Mouse (Mus musculus): ENCODE measurements around the gene Smarcc2. TPM values are rescaled to one million over a fixed set of nuclear protein-coding genes. Genes with fewer than 3 reads are reported as not detected.

The Smarcc2 gene
- polyA plus RNA-seq (2012; rRNA removed), result 29.4 and 31.2 TPM in 2 replicates

DNA sequence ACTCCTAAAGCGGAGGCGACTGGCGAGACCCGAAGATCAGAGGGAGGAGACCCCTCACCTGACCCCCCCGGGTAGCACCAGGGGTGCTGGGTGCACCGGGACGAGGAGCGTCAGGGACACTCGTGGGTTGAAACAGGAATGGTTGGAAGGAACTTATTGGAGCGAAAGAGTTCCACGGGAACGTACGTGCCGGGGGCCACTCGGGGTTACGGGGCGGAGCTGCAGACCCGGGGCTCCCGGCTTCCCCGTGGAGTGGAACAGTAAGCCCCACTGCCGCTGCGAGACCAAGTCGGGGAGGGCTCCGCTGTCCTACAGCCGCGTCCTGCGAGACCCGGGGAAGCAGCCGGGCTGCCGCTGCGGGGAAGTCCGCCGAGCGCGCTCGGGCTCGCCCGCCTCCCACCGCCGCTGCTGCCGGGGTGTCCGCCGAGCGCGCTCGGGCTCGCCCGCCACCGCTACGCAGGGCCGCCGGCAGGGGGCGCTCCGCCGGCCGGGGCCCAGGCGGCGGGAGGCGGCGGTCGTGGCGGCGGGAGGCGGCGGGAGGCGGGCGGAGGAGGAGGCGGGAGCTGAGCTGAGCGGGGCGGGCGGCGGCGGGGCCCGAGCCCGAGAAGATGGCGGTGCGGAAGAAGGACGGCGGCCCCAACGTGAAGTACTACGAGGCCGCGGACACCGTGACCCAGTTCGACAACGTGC, at the start of gene Smarcc2:
Smarcc2 (plus strand) TSS at position 530 of the 690 bp plus-strand sequence.

DNA sequence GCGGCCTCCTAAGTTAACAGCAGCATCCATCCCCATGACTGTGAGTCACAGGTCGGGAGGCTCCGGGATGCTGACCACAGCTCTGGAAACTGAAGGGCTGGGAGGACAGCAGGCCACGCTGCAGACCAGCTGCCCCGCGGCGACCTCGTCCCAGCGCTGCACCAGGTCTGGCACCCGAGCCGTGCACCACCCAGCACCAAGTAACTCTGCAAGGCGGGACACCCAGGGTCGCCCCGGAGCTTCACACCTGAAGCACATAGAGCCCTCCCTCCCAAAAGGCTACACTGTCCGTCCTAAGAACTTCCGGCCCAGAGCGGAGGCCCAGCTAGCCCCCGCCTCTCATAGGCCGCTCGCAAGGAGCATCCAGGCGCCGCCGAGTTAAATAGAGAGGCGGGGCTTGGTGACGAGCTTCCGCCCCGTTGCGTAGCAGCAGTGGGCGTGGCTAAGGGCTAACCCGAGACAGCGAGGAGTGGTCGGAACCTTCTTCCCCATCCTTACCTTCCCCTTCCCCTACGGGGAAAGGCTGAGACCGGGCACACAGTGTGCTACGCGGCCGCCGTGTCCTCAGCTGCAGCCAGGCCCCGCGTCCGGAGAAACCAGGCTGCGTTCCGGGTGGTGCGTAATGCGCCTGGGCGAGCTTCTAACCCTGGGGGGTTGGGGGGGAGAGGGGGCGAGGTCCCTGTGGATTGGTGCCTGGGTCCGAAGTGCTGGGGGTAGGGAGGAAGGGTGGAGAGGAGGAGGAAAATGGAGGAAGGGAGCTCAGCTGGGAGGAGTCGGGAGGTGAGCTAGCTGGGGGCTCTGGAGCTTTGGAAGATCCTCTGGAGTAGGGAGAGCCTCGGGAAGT, 47.6 kb upstream of the Smarcc2 start, which contains the start of the genes Nabp2 and Rnf41:
Nabp2 (minus strand) TSS at position 282 of the 844 bp plus-strand sequence.
Rnf41 (plus strand) TSS at position 447 of the 844 bp plus-strand sequence.

DNA sequence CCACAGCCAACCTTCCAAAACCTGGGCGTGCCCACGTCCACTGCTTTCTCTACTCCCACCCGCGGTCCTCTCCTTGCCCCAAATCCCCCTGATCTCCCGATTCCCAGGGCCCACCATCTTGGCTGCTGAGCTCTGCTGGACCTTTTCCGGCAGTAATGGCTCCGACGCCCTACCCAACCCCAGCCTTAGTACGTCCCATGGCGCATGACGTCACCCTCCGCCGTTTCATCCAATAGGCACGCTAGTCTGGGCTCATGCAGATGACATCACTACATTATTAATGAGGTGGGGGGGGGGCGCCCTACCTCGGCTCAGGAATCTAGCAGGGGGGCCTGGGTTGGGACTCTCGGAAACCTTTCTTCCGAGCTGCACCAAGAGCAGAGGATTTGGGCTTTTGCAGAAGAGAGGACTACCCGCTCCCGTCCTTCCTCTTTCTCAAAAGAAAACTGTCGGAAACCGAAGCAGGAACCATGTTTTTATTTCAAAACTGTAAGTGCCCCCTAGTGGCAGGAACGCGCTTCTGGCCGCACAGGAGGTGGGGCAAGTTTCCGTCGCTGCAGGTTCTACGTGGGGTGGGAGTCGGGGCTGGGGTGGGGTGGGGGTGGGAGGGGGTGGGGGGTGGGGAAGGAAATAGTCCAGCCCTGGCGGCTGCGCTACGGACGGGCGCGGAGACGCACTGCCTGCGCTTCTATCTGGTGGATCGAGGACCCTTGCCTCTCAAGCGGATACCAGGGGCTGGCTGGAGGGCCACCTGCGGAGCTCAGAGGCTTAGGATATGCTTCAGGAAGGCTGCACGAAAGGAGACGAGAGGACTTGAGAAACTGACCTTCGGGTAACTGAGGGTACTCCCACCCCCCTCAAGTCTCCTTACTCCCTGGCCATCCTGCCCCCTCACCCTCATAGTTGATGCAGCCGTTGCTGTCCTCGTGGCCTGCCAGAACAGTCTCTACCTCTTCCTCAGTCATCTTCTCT, 34.9 kb downstream of the Smarcc2 start, which contains the start of gene Myl6:
Myl6 (minus strand) TSS at position 451 of the 972 bp plus-strand sequence.

DNA sequence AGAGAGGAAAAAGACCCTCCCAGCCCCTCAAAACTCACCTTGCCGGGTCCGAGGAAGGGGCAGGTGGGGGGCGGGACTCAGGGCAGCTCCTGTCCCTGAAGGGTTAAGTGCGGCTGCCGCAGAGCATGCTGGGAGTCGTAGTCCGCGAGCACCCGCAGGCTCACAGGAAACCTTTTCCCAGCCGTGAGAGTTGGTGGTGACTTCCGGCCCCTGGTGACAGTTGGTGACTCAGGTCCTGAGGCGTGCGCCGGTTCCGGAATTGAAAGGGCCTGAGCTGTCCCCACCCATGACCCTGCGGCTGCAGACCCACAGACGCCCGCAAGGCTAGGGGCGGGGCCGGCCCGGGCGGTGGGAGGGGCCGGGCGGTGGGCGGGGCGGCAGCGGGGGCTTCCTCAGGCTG, 39.5 kb downstream of the Smarcc2 start, which contains the start of gene Myl6b:
Myl6b (minus strand) TSS at position 96 of the 400 bp plus-strand sequence.

DNA sequence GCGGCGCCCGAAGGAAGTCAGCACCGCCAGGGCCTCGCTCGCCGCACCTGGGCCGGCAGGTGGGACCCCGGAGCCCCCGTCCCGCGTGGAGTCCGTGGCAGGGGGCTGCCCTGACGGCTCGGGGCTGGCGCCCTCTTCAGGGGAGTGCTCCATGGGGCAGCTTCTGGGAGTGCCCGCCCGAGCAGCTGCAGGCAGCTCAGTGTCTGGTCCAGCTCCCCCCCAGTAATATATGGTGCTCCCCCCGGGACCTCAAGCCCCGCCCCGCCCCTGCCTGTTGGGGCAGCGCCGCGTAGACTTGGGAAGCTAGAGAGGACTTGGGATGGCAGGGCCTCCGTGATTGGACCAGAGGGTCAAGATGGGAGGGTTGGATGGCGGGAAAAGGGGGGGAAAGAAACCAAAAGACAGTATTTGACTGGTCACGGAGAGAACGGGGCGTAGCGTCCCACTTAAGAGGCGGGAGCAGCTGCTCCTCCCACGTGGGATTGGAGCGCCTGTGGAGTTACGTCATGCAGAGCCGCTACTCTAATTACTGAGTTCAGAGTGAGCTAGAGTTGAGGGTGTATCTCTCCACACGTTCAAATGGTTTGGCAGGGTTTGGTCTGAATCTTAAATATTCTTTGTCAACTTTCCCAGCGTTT, 66.7 kb downstream of the Smarcc2 start, which contains the start of gene Esyt1:
Esyt1 (minus strand) TSS at position 201 of the 638 bp plus-strand sequence.

Other genes starting within 250 kb of the Smarcc2 start
- gene Spryd4, start 247.4 kb upstream of the Smarcc2 start, polyA plus RNA-seq (2012; rRNA removed), result 11.3 and 14.6 TPM in 2 replicates
- gene Mip, start 233.4 kb upstream of the Smarcc2 start, polyA plus RNA-seq (2012; rRNA removed), result 0.02 TPM in 2 replicates
- 11.7 and 14.6 TPM in 2 replicates for gene Timeless, start 227.2 kb upstream of the Smarcc2 start, polyA plus RNA-seq (2012; rRNA removed)
- gene Apon, start 205.2 kb upstream of the Smarcc2 start, polyA plus RNA-seq (2012; rRNA removed), result 0.76 and 0.77 TPM in 2 replicates
- gene Apof, start 190.6 kb upstream of the Smarcc2 start, polyA plus RNA-seq (2012; rRNA removed), result 55.6 and 67.0 TPM in 2 replicates
- 6.0 and 7.8 TPM in 2 replicates for gene Stat2, start 188.7 kb upstream of the Smarcc2 start, polyA plus RNA-seq (2012; rRNA removed)
- gene Il23a, start 160.5 kb upstream of the Smarcc2 start, polyA plus RNA-seq (2012; rRNA removed), result 0.05 and 0.07 TPM in 2 replicates
- gene Pan2, start 155.9 kb upstream of the Smarcc2 start, polyA plus RNA-seq (2012; rRNA removed), result 11.6 and 14.5 TPM in 2 replicates
- 40.1 and 42.6 TPM in 2 replicates for gene Cnpy2, start 136.8 kb upstream of the Smarcc2 start, polyA plus RNA-seq (2012; rRNA removed)
- gene Cs, start 121.5 kb upstream of the Smarcc2 start, polyA plus RNA-seq (2012; rRNA removed), result 77.6 and 86.0 TPM in 2 replicates
- gene Coq10a, start 90.3 kb upstream of the Smarcc2 start, polyA plus RNA-seq (2012; rRNA removed), result 6.3 and 7.8 TPM in 2 replicates
- 6.6 and 7.5 TPM in 2 replicates for gene Ankrd52, start 82.1 kb upstream of the Smarcc2 start, polyA plus RNA-seq (2012; rRNA removed)
- gene Slc39a5, start 58.0 kb upstream of the Smarcc2 start, polyA plus RNA-seq (2012; rRNA removed), result 27.1 and 33.4 TPM in 2 replicates
- gene Nabp2, start 47.8 kb upstream of the Smarcc2 start, polyA plus RNA-seq (2012; rRNA removed), result 23.4 and 25.4 TPM in 2 replicates
- gene Rnf41, start 47.6 kb upstream of the Smarcc2 start, polyA plus RNA-seq (2012; rRNA removed), result 5.3 and 6.0 TPM in 2 replicates
- 684 and 704 TPM in 2 replicates for gene Myl6, start 34.9 kb downstream of the Smarcc2 start, polyA plus RNA-seq (2012; rRNA removed)
- 1.3 and 2.6 TPM in 2 replicates for gene Myl6b, start 39.4 kb downstream of the Smarcc2 start, polyA plus RNA-seq (2012; rRNA removed)
- 8.9 and 10.3 TPM in 2 replicates for gene Esyt1, start 66.6 kb downstream of the Smarcc2 start, polyA plus RNA-seq (2012; rRNA removed)
- 3.4 and 3.9 TPM in 2 replicates for gene Zc3h10, start 88.5 kb downstream of the Smarcc2 start, polyA plus RNA-seq (2012; rRNA removed)
- gene Rpl41, start 90.1 kb downstream of the Smarcc2 start, polyA plus RNA-seq (2012; rRNA removed), result 2,339 and 2,756 TPM in 2 replicates
- gene Pa2g4, start 106.7 kb downstream of the Smarcc2 start, polyA plus RNA-seq (2012; rRNA removed), result 134 TPM in 2 replicates
- 1.6 and 1.8 TPM in 2 replicates for gene Erbb3, start 130.4 kb downstream of the Smarcc2 start, polyA plus RNA-seq (2012; rRNA removed)
- gene Rps26, start 167.5 kb downstream of the Smarcc2 start, polyA plus RNA-seq (2012; rRNA removed), result 772 and 943 TPM in 2 replicates
- gene Ikzf4, start 186.7 kb downstream of the Smarcc2 start, polyA plus RNA-seq (2012; rRNA removed), result 0.10 and 0.13 TPM in 2 replicates
- 7.1 and 8.4 TPM in 2 replicates for gene Suox, start 214.8 kb downstream of the Smarcc2 start, polyA plus RNA-seq (2012; rRNA removed)
- gene Rab5b, start 237.0 kb downstream of the Smarcc2 start, polyA plus RNA-seq (2012; rRNA removed), result 18.4 and 20.3 TPM in 2 replicates
- 0.24 and 0.29 TPM in 2 replicates for gene Pmel, start 244.9 kb downstream of the Smarcc2 start, polyA plus RNA-seq (2012; rRNA removed)
- gene Cdk2, start 245.8 kb downstream of the Smarcc2 start, polyA plus RNA-seq (2012; rRNA removed), result 37.4 and 45.7 TPM in 2 replicates